ENCODE assay signal across 16 mouse cellular contexts in genomic region chr2:173042504-173043162, GRCm38 (mm10). TPM values are rescaled to one million over a fixed set of nuclear protein-coding genes. Genes with fewer than 3 reads are reported as not detected.
A peak's percentile ranks its signal among the peaks of the same experiment; 100 is the strongest.
DNase-seq lines count a peak whose midpoint lies in the region; ATAC-seq and TF ChIP-seq lines count a peak whose summit lies in the region.
"Had no signal": no experiment of that assay in that cellular context is flagged by ENCODE, and none has a peak within 500 bp of the region (broad histone marks: within the 10 kb centered on the region; RNA-seq: fewer than 3 reads in every experiment).

No protein-coding gene starts in this region.

- H3K4me2 ChIP-seq in heart, embryonic 11.5 days, result no peak overlapping the region
- H3K4me2 ChIP-seq in hindbrain, embryonic 13.5 days, result no peak overlapping the region
- no peak overlapping the region for H3K4me2 ChIP-seq in hindbrain, embryonic 14.5 days (replicated peaks)
- no peak overlapping the region for H3K4me2 ChIP-seq in liver, embryonic 14.5 days (ENCODE audit: low read depth)
- H3K4me2 ChIP-seq in liver, embryonic 16.5 days (ENCODE audit: low read depth, low read length), result no peak overlapping the region
- H3K4me2 ChIP-seq: limb, embryonic 15.5 days had no signal

- TF ChIP-seq CTCF in liver, embryonic 14.5 days (IDR thresholded peaks at IDR 0.05; ENCODE audit: low read depth), result no peak

- H3K36me3 ChIP-seq in heart, embryonic 11.5 days (ENCODE audit: control insufficient read depth, insufficient read depth, low read length), result no peaks in the 10 kb centered on the region
- no peaks in the 10 kb centered on the region for H3K36me3 ChIP-seq in hindbrain, embryonic 13.5 days
- H3K36me3 ChIP-seq in hindbrain, embryonic 14.5 days (replicated peaks; ENCODE audit: control insufficient read depth, insufficient read depth), result no peaks in the 10 kb centered on the region
- no peaks in the 10 kb centered on the region; the same call in none of the 2 replicates for H3K36me3 ChIP-seq in liver, embryonic 14.5 days (replicated peaks; ENCODE audit: control insufficient read depth, insufficient read depth, low read depth)
- no peaks in the 10 kb centered on the region; the same call in 1 of the 2 replicates for H3K36me3 ChIP-seq in liver, embryonic 16.5 days (ENCODE audit: control insufficient read depth, insufficient read depth)
- H3K36me3 ChIP-seq: limb, embryonic 15.5 days had no signal

- no peak overlapping the region for H3K4me3 ChIP-seq in heart, embryonic 11.5 days (ENCODE audit: low read depth, low read length)
- no peak overlapping the region for H3K4me3 ChIP-seq in hindbrain, embryonic 13.5 days
- no peak overlapping the region for H3K4me3 ChIP-seq in hindbrain, embryonic 14.5 days (replicated peaks; ENCODE audit: low read length)
- no peak overlapping the region for H3K4me3 ChIP-seq in liver, embryonic 14.5 days (ENCODE audit: insufficient read depth in 1 of 2, low read depth in 2 of 2, low read length in 2 of 2)
- H3K4me3 ChIP-seq in liver, embryonic 16.5 days (ENCODE audit: low read depth, low read length), result no peak overlapping the region
- H3K4me3 ChIP-seq: limb, embryonic 15.5 days had no signal

- no peak for TF ChIP-seq EP300 in liver, embryonic 14.5 days (IDR thresholded peaks at IDR 0.05; ENCODE audit: low read depth)

- 0 out of 2 replicates have a peak, but pooled peaks have one; percentile 19 for ATAC-seq in heart, embryonic 11.5 days (replicated peaks; ENCODE audit: insufficient number of reproducible peaks, low FRiP score, low TSS enrichment)
- no peak for ATAC-seq in hindbrain, embryonic 13.5 days (ENCODE audit: low FRiP score)
- no peak for ATAC-seq in hindbrain, embryonic 14.5 days (ENCODE audit: low FRiP score)
- ATAC-seq in liver, embryonic 14.5 days (ENCODE audit: insufficient read depth), result no peak
- ATAC-seq in liver, embryonic 16.5 days (ENCODE audit: low read depth), result no peak
- ATAC-seq in cerebellum, adult (ENCODE audit: insufficient number of reproducible peaks, low FRiP score, low TSS enrichment), result no peak

- 40% methylated on average over 11 of the region's 11 CpGs for WGBS in heart, embryonic 11.5 days (ENCODE audit: insufficient replicate concordance)
- 55% methylated on average over 11 of the region's 11 CpGs for WGBS in hindbrain, embryonic 13.5 days
- 58% methylated on average over 11 of the region's 11 CpGs for WGBS in hindbrain, embryonic 14.5 days
- WGBS in liver, embryonic 14.5 days (ENCODE audit: insufficient replicate concordance), result 64% methylated on average over 11 of the region's 11 CpGs
- WGBS in liver, embryonic 16.5 days (ENCODE audit: insufficient replicate concordance), result 66% methylated on average over 11 of the region's 11 CpGs

- DNase-seq in heart, adult 18-20 months, result no peak
- no peak for DNase-seq in hindbrain, embryonic 14.5 days (ENCODE audit: low spot score)
- no peak for DNase-seq in liver, embryonic 14.5 days (ENCODE audit: low read depth in 3 of 3, low spot score in 3 of 3)
- no peak for DNase-seq in liver
- DNase-seq: adrenal gland, postnatal 10 days; cerebellum, adult 18-20 months; gastrocnemius, postnatal 10 days; kidney, adult 11 months; layer of hippocampus, postnatal 36 days; lung, postnatal 10 days; right cerebral cortex, adult 18-20 months had no signal

- no peaks in the 10 kb centered on the region for H3K27me3 ChIP-seq in heart, embryonic 11.5 days (ENCODE audit: control insufficient read depth, insufficient read depth, low read length)
- H3K27me3 ChIP-seq in hindbrain, embryonic 13.5 days, result no peaks in the 10 kb centered on the region
- H3K27me3 ChIP-seq in hindbrain, embryonic 14.5 days (ENCODE audit: control insufficient read depth, insufficient read depth, low read length), result no peaks in the 10 kb centered on the region
- no peaks in the 10 kb centered on the region for H3K27me3 ChIP-seq in liver, embryonic 14.5 days (ENCODE audit: control insufficient read depth, insufficient read depth, low read length)
- no peaks in the 10 kb centered on the region for H3K27me3 ChIP-seq in liver, embryonic 16.5 days (ENCODE audit: control insufficient read depth, insufficient read depth, low read depth, low read length)
- H3K27me3 ChIP-seq: limb, embryonic 15.5 days had no signal

- no peaks in the 10 kb centered on the region for H3K9me3 ChIP-seq in heart, embryonic 11.5 days (replicated peaks; ENCODE audit: control insufficient read depth, low read length)
- H3K9me3 ChIP-seq in hindbrain, embryonic 13.5 days, result no peaks in the 10 kb centered on the region
- no peaks in the 10 kb centered on the region for H3K9me3 ChIP-seq in hindbrain, embryonic 14.5 days (ENCODE audit: control insufficient read depth, low read length)
- H3K9me3 ChIP-seq in liver, embryonic 14.5 days (ENCODE audit: control insufficient read depth, low read length), result no peaks in the 10 kb centered on the region
- no peaks in the 10 kb centered on the region for H3K9me3 ChIP-seq in liver, embryonic 16.5 days (replicated peaks; ENCODE audit: control insufficient read depth, low read length)
- H3K9me3 ChIP-seq: limb, embryonic 15.5 days had no signal

- 0 out of 2 replicates have a peak overlapping the region, but pooled peaks have one; percentile 47 for H3K27ac ChIP-seq in heart, embryonic 11.5 days (ENCODE audit: low read depth, low read length)
- no peak overlapping the region for H3K27ac ChIP-seq in hindbrain, embryonic 13.5 days
- H3K27ac ChIP-seq in hindbrain, embryonic 14.5 days, result no peak overlapping the region
- H3K27ac ChIP-seq in liver, embryonic 14.5 days, result peak overlapping the region; percentile 100
- H3K27ac ChIP-seq in liver, embryonic 16.5 days (ENCODE audit: low read length), result peak overlapping the region; percentile 30; the same call in 1 of the 2 replicates
- H3K27ac ChIP-seq: limb, embryonic 15.5 days had no signal

- H3K4me1 ChIP-seq in heart, embryonic 11.5 days (ENCODE audit: control insufficient read depth, insufficient read depth, low read length), result peaks cover 39% of the 10 kb centered on the region
- H3K4me1 ChIP-seq in hindbrain, embryonic 13.5 days (replicated peaks), result no peaks in the 10 kb centered on the region
- no peaks in the 10 kb centered on the region for H3K4me1 ChIP-seq in hindbrain, embryonic 14.5 days (replicated peaks; ENCODE audit: control insufficient read depth, insufficient read depth, low read length)
- H3K4me1 ChIP-seq in liver, embryonic 14.5 days (replicated peaks; ENCODE audit: control insufficient read depth in 2 of 2, insufficient read depth in 2 of 2, low read length in 1 of 2), result peaks cover 57% of the 10 kb centered on the region in 2 experiments
- H3K4me1 ChIP-seq in liver, embryonic 16.5 days (ENCODE audit: control insufficient read depth, low read depth, low read length), result peaks cover 86% of the 10 kb centered on the region

- no peak overlapping the region for H3K9ac ChIP-seq in heart, embryonic 11.5 days (ENCODE audit: low read depth, low read length)
- peak overlapping the region; percentile 39; the same call in 1 of the 2 replicates for H3K9ac ChIP-seq in hindbrain, embryonic 13.5 days
- no peak overlapping the region for H3K9ac ChIP-seq in hindbrain, embryonic 14.5 days
- H3K9ac ChIP-seq in liver, embryonic 14.5 days (replicated peaks), result 0 out of 2 replicates have a peak overlapping the region, but pooled peaks have one; percentile 18
- 0 out of 2 replicates have a peak overlapping the region, but pooled peaks have one; percentile 6 for H3K9ac ChIP-seq in liver, embryonic 16.5 days (ENCODE audit: low read depth, low read length)
- H3K9ac ChIP-seq: limb, embryonic 15.5 days had no signal

RNA-seq across cellular contexts. Expression of gene Rbm38, which starts 22.3 kb away (rescaled TPM):
- polyA plus RNA-seq in heart, embryonic 11.5 days (2014; fragmentation: Nextera tagmentation; extraction: Ambion mirVana), result 161 and 169 TPM in 2 replicates
- total RNA-seq in heart, adult 18-20 months (2021), result 100 to 1,000 TPM; 171 to 173 TPM
- 20.6 and 22.1 TPM in 2 replicates for polyA plus RNA-seq in hindbrain, embryonic 13.5 days (2015; fragmentation: Nextera tagmentation; extraction: Ambion mirVana)
- 13.3 and 16.4 TPM in 2 replicates for polyA plus RNA-seq in hindbrain, embryonic 14.5 days (2014; fragmentation: Nextera tagmentation; extraction: Ambion mirVana)
- polyA plus RNA-seq in liver, embryonic 14.5 days (2012; rRNA removed), result 274 and 315 TPM in 2 replicates
- polyA plus RNA-seq in liver, embryonic 14.5 days (2014; fragmentation: Nextera tagmentation; extraction: Ambion mirVana), result 270 and 320 TPM in 2 replicates
- polyA plus RNA-seq in liver, embryonic 16.5 days (2015; fragmentation: Nextera tagmentation; extraction: Ambion mirVana), result 279 and 350 TPM in 2 replicates

RNA-seq across cellular contexts. Expression of gene Rae1, which starts 42.7 kb away (rescaled TPM):
- 114 and 118 TPM in 2 replicates for polyA plus RNA-seq in heart, embryonic 11.5 days (2014; fragmentation: Nextera tagmentation; extraction: Ambion mirVana)
- total RNA-seq in heart, adult 18-20 months (2021), result 10 to 100 TPM; 21.5 to 21.8 TPM
- 118 and 120 TPM in 2 replicates for polyA plus RNA-seq in hindbrain, embryonic 13.5 days (2015; fragmentation: Nextera tagmentation; extraction: Ambion mirVana)
- 111 and 117 TPM in 2 replicates for polyA plus RNA-seq in hindbrain, embryonic 14.5 days (2014; fragmentation: Nextera tagmentation; extraction: Ambion mirVana)
- polyA plus RNA-seq in liver, embryonic 14.5 days (2012; rRNA removed), result 39.4 and 45.9 TPM in 2 replicates
- polyA plus RNA-seq in liver, embryonic 14.5 days (2014; fragmentation: Nextera tagmentation; extraction: Ambion mirVana), result 65.3 and 71.1 TPM in 2 replicates
- 55.2 and 56.6 TPM in 2 replicates for polyA plus RNA-seq in liver, embryonic 16.5 days (2015; fragmentation: Nextera tagmentation; extraction: Ambion mirVana)

Comparison
In these comparisons a context has a peak if more than half of its experiments do, and no peak if none do; other contexts are left out.
1. H3K9ac ChIP-seq: peak in hindbrain, embryonic 13.5 days (single experiment), liver, embryonic 14.5 days (single experiment) and liver, embryonic 16.5 days (single experiment); none in heart, embryonic 11.5 days (single experiment) and hindbrain, embryonic 14.5 days (single experiment).
2. H3K27ac ChIP-seq: peak in heart, embryonic 11.5 days (single experiment), liver, embryonic 14.5 days (single experiment) and liver, embryonic 16.5 days (single experiment); none in hindbrain, embryonic 13.5 days (single experiment) and hindbrain, embryonic 14.5 days (single experiment).